Mouse (Mus musculus) left cerebral cortex, adult 11 months (tissue): Measurements from ENCODE around the gene Cdh6.

ENCODE experiments used
- DNase-seq: peaks from one replicate; pipeline ENCODE4 v3.0.0; 2022; ENCODE audit warnings: low spot score

Gene Cdh6

DNA sequence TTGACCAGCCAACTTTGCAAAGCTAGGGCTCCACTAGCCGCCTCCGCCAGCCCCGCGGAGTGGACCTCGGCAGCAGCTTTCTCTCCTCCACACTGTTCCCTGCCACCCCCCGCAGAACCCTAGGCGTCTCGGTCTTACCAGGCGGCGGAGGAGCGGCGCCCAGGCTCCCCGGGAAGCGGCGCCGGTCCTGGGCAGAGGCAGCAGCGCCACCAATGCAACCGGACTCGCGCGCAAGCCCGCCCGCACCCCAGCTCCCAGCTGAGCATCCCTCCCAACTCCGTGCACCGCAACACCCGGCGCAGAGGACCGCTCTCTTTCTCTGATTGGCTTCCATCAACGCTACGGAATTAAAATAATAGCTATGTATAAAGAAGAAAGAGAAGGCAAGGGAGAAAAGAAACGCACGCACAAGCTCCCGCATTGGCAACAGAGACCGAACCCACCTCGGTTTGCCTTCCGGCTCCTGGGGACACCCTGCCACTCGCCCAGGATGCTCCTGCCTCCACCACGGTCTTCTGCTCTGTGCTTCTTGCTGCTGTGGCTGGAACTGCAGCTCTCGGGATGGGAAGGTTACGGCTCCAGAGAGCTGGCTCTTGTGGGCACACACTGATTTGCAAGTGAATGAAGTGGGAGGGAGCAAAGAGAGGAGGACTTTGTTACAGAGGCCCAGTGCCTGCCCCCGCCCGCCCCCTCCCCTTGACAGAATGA lies at the start of gene Cdh6:
TSS of gene Cdh6 (minus strand) at position 605 of the 708 bp plus-strand sequence.
- DNase-seq = peak; percentile 39

DNA sequence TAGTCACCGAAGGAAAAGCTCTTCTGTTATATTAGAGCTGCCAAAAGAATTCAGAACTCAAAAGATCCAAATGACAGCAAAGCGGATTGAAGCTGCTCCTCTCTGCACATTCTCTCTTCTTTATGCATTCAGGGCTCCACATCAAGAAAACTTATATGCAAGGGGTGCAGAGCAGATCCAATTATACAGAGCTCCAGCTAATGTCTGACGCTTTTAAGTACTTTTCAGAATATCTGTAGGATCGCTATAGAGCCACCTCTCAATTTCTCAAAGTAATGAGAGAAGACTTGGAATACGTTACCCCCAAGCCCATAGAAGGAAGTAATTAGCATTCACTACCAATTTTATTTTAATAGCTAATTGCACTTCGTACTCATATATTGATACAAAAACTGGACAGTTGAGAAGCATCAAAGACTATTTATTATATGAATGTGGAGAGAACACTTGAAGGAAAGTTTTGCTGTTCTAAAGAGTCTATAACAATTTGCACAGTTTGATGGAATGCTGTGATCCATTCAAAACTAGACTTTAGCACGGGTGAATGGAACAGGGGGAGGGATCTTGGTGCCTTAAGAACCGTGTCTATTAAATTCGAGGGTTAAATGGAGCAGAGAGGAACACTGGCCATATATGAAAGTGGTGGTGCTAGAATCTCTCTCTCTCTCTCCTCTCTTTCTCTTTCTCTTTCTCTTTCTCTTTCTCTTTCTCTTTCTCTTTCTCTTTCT lies 46.4 kb upstream of the Cdh6 start:
- no peak for DNase-seq

DNA sequence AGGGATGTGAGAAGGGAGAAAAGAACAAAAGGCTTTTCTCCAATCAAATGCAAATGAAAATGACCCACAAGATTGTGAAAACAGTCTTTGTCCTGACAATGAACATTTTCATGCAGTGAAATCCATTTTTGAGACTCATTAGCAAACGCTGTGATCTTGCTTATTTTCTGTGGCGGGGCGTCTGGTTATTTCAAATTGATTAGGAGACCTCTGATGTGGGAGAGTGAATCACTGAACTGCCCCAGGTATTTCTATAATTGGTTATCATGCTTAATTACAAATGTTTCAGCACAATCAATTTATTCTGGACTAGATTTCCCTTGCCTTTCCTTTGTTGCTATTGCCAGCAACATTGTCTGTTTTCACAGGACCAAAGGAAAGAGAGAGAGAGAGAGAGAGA lies 44.3 kb upstream of the Cdh6 start:
- no peak for DNase-seq

DNA sequence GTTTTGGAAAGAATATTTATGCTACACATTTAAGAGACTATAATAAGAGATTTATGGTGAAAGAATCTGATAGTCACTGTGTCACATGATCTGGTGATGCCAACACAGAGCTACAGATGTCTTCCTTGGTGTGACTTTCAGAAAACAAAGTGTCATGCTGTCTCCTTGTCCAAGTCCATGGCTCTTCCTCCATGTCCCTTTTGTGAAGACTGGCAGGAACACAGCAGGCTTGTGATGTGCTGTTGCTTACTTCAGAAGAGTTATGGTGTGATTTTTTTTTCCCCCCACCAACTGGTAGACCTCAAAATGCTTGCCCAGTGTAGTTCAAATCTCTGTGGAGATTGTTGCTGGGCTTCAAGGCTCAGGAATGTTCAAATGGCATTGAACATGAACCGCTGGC lies 43.7 kb upstream of the Cdh6 start:
- DNase-seq = no peak

DNA sequence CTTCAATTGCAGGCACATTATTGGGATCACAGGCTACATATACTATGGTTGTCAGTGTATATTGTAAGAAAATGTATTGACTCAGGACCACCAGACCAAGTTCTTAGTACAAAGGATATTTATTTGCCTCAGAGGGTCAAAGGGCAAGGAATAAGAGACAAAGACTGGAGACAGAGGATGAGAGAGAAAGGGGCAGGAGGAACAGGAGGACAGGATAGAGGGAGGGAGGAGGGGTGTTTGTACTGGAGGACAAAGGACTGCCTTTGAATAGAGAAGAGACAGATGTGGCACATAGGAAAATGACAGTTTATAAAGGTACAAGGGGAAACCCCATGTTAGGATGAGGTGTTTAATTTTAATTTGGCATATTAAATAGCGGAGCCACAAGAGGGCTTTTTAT lies 39.5 kb upstream of the Cdh6 start:
- no peak for DNase-seq

DNA sequence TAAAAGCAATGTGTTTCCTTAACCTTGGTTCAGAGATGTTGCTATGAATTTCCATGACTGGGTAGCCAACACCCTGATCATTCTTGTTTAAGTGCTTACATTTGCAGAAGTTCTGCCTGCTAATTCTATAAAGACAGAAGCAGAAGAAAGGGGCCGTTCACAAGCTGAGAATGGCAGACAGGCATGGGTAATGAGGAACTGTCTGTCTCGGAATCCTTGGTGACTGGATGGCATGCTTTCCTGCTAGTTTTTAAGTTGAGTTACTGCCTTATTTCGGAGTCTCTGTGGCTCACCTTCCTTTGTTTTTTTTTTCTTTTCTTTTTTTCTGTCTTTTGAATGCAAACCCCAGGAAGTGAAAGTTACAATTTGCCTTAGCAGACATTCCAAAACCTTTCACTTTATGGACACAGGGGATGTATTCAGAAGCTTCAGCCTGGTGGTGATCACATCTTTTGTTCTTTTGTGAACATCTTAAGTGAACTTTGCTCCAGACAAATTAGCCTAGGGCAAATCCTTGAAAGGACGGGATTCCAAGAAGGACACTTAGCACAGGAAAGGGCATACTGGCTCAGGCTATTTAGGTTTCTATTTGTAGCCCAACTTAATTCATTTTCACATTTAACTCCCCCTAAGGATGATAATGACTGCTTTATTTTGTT lies 38.7 kb upstream of the Cdh6 start:
- DNase-seq = no peak

DNA sequence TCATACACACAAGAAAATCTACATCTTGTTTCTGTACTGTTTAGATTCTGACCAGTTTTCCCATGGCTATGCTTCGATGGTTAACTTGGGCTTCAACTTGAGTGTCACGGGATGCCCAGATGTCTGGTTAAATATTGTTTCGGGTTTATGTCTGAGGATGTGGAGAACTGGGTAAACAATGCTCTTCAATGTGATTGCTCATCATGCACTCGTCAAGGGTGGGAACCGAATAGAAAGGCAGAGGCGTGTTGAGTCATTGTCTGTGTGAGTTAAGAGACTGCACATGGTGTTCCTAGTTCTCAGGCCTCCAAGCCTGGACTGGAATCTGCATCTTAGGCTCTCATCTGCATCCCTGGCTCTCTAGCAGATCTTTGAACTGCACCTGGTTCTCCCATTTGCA lies 36.7 kb upstream of the Cdh6 start:
- no peak for DNase-seq

DNA sequence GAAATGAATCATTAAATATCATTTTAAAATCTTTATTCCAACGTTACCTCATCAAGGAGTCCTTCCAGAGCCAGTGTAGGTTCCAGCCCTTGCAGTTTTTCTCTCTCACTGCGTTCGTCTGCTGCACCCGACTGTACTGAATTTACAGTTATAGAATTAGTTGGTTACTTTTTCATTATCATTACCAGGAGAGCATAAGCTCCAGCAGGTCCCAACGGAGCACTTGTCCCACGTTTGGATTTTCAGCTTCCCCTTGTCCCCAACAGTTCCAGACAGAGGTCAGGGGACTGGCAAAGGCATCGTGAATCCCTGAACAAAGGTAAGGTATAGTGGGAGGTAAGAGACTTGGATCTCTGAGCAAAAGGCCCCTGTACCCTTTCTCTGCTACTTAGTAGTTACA lies 35.2 kb upstream of the Cdh6 start:
- DNase-seq = no peak

DNA sequence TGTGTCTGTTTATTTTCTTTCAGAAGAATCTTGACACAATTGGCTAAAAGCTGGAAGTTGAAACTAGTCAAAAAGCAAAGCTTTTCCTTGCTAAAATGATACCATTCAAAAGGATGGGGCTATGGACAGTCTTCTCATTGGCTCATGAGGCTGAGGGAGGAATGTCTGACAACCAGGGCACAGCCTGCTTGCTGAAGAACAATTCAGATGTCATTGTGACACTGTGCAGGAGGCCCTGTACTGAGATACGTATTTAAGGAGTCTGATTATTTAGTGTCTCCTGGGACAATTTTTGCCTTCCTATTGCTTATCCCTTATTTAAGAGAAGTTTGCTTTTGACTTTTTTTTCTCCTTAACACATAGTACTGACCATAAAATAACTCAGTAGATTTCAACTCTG lies 22.8 kb upstream of the Cdh6 start:
- DNase-seq = no peak

DNA sequence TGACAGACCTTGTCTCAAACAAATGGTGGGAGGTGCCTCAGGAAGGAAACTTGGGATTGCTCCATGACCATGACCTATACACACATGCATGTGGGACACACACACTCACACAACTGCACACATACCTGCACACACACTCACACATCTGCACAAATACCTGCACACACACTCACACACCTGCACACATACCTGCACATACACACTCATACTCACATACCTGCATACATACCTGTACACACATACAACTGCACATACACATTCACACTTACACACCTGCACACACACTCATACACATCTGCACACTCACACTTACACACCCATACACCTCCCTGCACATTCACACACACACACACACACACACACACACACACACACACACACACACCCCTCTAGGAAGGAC lies 20.6 kb upstream of the Cdh6 start:
- DNase-seq = no peak

DNA sequence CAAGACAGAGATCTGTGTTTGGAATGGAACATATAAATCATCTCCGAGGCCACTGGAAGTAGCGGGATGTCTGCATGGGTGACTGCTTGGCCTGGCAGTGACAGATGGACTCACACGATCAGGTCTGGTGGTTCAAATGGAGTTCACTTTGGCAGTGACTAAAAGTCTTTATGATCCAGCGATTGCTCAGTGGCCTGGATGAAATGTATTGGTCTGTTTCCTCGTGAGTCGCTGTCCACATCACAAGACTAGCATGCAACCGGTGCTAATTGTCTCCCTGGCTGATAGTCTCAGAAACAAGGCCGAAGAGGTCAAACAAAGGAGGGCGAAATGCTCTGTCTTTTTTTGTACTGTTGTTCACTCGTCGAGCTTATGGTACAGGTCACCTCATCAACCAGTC lies 19.6 kb upstream of the Cdh6 start:
- DNase-seq = no peak

DNA sequence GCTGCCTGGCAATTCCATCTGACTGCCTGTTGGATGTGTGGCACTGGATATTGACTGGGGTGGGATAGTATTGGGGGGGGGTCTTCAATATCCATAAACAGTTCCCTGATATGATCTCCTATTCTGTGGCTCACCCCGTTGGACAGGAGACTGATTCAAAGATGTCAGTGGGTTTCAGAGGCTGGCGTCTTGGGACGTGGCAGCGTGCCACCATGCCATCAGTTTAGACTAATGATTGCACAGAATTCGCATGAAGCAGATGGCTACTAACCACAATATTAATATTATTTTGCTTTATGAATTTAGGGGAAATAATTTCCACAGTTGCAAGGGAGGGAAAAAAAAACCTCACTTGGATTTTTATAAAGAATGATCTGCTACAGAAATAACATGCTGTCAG lies 10.2 kb upstream of the Cdh6 start:
- no peak for DNase-seq

DNA sequence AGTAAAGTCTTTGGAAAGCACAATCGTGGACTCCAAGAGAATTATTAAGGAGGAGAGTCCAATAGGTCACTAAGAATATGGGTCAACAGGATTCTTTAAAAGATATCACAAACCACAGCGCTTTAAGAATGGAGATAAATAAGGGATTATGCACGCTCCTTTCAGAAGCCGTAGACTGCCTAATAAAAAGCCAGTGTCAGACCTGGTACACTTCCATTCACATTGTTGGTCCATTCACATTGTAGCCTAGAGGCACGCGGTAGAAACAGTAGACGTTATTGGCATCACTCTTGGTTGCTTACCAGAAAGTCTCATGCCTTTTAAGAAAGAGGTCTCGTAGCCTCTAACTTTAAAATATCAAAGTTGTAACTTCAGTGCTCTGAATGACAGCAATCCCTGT lies 8.0 kb upstream of the Cdh6 start:
- DNase-seq = no peak

DNA sequence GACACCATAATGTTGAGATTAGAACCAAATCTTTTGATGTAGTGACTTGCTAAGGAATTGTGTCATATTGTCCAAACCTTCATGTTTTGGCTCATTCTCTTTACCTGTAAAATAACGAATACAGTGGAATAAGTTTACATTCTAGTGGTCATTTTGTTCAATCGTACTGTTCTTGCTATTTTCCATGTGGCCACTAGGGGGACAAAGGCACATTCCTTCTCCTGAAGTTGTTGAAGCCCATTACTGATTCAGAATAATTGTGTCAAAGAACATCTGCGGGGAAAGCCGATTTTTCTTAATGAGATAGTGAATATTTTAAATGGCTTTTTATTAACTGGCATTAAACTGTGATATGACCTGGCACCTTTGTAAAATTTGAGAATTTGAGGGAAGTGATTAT lies 7.5 kb upstream of the Cdh6 start:
- no peak for DNase-seq

DNA sequence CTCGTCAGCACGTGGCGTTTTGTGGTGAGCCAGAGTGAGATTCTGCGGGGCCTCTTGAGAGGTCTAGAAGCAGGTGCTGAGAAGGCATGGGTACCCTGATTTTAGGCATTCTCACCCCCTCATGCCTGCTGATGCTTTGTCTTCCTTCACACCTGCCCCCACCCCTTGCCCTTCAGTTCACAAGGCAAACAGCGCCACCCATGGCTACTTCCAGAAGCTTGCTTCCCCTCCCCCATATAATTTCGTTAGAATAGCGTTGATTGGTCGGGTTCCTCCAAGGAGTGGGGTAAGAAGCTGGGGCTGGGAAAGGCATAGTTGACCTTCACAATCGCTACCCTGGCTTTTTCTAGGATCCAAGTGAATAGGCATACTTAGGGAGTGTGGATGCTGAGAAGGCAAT lies 2.5 kb upstream of the Cdh6 start:
- DNase-seq = no peak

DNA sequence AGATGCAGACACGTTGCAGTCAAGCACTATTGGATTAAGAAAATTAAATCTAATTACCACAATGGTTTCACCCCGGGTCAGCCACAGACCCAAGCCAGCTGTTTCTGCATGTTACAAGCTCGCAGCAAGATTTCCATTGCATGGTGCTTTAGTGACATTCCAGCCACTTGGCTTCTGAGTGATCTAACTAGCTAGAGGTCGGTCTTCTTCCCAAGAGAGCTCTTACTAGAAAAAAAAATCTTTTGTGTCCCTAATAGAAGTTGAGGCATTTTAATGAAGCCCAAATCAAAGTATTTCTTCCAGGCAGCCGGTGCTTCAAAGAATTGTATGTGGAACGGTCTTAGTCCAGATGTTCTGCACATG lies 1.1 kb upstream of the Cdh6 start:
- DNase-seq = no peak

DNA sequence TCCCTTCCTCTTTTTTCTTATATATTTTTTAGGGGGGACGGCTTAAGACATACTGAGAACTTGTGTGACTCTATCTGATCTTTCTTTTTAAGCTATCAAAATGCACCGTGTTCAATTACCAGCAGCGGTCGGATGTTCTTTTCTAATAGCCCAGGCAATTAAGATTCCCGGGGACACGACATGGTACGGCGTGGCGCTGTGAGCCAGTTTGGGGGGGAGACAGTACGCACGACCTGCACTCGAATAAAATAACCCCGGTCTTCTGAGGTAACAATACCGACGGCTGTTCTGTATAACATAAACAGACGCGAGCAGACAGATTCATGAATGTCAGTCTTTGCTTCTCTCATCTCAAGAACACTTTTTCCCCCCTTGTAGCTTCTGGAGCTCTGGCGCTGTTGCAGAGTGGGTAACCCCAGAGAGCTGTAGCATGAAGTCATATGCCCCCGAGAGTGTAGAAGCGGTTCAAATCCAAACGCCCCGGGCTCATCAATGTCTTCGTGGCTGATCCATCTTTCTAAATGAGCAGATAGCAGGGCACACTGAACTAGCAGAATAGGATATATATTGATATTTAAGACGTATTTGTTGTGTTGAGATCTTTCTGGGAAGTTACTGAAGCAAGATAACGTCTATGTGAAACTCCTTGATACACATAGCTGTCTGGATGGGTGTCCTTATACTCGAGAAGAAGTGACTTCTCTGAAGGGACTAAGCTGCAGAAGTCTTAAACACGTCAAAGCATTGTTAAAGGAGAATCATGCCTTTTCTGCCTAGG lies 554 bp upstream of the Cdh6 start:
- DNase-seq = no peak

DNA sequence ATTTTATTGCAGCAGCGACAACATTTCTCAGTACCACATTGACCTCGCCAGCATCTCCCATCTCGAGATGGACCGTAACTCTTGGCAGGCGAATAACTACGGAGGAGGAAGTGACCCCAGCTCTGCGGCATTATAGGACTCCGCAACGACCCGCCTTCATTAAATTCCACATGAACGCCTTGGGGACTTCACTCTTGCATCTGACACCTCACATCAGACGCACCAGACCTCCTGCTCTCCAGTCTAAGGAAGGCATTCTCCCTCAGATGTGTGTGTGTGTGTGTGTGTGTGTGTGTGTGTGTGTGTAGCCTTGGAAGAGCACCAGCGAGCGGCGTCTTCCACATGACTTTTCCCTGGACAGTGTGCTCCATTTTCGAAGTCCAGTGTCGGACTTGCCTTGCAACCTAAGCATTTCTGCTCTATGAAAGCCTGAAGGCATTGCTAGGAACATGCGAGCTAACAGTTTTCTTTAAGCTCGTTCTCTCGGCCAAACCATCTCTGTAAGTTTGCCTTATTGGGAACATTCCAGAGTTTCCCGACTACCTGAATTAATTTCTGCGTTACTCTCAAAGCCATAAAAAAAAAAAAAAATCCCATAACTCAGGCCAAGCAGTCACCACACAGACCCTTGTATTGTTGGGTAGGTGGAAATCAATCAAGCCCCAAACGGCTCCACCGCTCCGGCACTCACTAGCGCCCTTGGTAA lies 957 bp downstream of the Cdh6 start:
- DNase-seq = no peak

DNA sequence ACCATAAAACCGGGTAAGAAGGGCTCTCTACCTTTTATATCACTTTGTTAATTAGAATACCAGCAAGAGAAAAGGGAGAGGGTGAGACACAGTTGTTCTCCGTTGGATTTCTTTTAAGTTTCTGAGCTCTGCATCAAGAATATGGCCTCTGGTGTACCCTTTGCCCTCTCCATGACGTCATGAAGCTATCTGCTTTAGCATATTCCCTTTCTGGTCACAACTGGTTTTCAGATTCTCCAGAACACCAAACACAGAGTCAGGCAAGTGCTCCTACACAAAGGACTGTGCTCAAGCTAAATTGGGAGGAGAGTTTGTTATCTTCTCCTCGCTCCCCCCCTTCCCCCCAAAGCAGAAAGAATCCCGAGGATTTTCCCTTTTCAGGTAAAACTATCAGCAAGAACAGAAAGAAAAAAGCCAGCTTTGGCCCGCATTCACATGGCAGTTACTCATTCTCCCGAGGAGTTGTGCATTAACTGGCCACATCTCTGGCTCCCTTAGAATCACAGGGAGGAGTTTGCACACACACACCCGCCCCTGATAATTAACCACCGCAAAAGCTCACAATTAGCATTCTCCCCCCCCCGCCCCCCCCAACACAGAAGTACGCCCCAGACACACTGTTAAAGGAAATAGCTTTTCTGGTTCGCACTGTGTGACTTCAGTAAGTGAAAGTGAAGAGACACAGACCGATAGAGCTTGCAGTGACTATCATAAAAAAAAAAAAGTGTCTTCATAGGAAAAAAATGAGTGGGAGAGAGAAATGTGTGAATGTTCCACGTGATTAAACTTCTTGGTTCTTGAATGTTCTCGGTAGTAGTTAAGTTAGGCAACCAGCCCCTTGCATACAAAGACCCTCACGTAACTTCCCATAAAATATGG lies 1.8 kb downstream of the Cdh6 start:
- DNase-seq = no peak

DNA sequence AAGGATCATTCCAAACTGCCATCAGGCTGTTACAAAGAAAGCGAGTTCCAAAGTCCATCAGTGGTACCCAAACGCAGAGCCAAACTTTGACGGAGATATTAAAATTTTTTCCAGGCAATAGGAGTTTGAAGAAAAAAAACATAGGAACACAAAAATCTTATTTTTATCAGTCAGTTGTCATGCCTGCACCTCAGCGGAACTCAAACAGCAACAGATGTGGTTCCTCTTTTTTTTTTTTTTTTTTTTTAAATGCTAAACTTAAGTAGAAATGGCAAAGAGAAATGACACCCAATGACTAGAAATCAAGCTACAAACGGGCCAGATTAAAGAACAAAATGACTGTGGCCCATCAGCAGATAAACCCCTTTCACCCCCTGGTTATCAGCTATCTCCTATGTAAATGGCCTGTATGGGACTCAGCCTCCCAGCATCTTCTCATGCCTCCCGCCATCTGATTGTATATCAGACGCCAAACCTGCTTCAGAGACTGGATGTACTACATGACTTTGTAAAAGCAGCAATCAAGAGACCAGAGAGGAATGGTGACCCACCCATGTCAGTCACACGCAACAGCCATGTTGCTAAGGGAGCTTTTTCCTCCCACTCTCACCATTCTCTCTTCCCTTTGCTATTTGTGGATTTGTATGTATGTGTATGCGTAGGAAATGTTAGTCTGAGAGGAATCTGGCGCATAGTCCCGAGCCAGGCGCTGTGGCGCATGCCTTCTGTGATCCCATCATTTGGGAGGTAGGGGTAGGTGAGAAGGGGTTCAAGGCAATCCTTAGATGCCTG lies 8.2 kb downstream of the Cdh6 start:
- no peak for DNase-seq
